Mouse (Mus musculus) intestine, embryonic 14.5 days (tissue): ENCODE measurements at regions not wholly inside any gene's neighbourhood (a gene's known extent, or its start where the extent isn't known, plus 50 kb on each side); places are given as distances from the start of the nearest gene placed in this dataset.
"Not testable (repeated sequence)": the region's sequence is repeated elsewhere in the genome, so short reads cannot be mapped to it uniquely, and the experiment has no call there.

Experiments
- ATAC-seq: fragments of 200-750 bp; cut with Nextera tagmentation; replicated peaks from 2 replicates; pipeline ENCODE4 v1.8.0; 2017; ENCODE audit warnings: low read depth, moderate number of reproducible peaks, moderate TSS enrichment, moderate library complexity; ENCODE audit not compliant: low FRiP score, low TSS enrichment
- DNase-seq: peaks from one replicate; pipeline ENCODE4 v3.0.0-alpha.2; 2018; ENCODE audit warnings: low spot score
- H3K27ac ChIP-seq: fragments of 300-500 bp; sonication (generic); 2 replicates; pipeline ENCODE4 v1.5.1; 2014; ENCODE audit warnings: low read depth, mild to moderate bottlenecking, control low read depth
- H3K27me3 ChIP-seq: fragments of 300-500 bp; sonication (generic); replicated peaks from 2 replicates; pipeline ENCODE4 v1.6.1; 2014; ENCODE audit warnings: low read length, control low read depth; ENCODE audit not compliant: control insufficient read depth, insufficient read depth
- H3K36me3 ChIP-seq: fragments of 300-500 bp; sonication (generic); 2 replicates; pipeline ENCODE4 v1.6.1; 2014; ENCODE audit warnings: low read length, control low read depth; ENCODE audit not compliant: control insufficient read depth, insufficient read depth
- H3K4me1 ChIP-seq: fragments of 300-500 bp; sonication (generic); replicated peaks from 2 replicates; pipeline ENCODE4 v1.6.1; 2014; ENCODE audit warnings: low read length, control low read depth, mixed read lengths; ENCODE audit not compliant: control insufficient read depth, insufficient read depth
- H3K4me2 ChIP-seq: fragments of 300-500 bp; sonication (generic); 2 replicates; pipeline ENCODE4 v1.6.1; 2014; ENCODE audit warnings: low read length
- H3K4me3 ChIP-seq: fragments of 300-500 bp; sonication (generic); 2 replicates; pipeline ENCODE4 v1.5.1; 2014; ENCODE audit warnings: low read depth, low read length, control low read depth, mixed read lengths
- H3K9ac ChIP-seq: fragments of 300-500 bp; sonication (generic); 2 replicates; pipeline ENCODE4 v1.6.1; 2014; ENCODE audit warnings: mild to moderate bottlenecking, low read length
- H3K9me3 ChIP-seq: fragments of 300-500 bp; sonication (generic); 2 replicates; pipeline ENCODE4 v1.6.1; 2016; ENCODE audit warnings: low read length, control low read depth; ENCODE audit not compliant: control insufficient read depth
- WGBS: fragments of 180-500 bp; shearing (Covaris S2); extraction: QIAGEN DNeasy Blood & Tissue Kit; methylation state at CpG from one replicate; pipeline ENCODE4 v1.1.7; 2014; 5-methylcytosine and 5-hydroxymethylcytosine counted together

- 96% methylated on average over 3 of the region's 3 CpGs for WGBS
- not testable (repeated sequence) for H3K4me3 ChIP-seq, H3K4me1 ChIP-seq, DNase-seq, H3K27me3 ChIP-seq, H3K4me2 ChIP-seq, H3K36me3 ChIP-seq, ATAC-seq, H3K9me3 ChIP-seq, H3K9ac ChIP-seq, H3K27ac ChIP-seq
Measured at GRCm38 (mm10) chr17:60838794-60839193, 1825.6 kb upstream of the Nudt12 start.

- 84% methylated on average over 3 of the region's 3 CpGs for WGBS
- Histone ChIP-seq H3K4me1 (no peaks in the 10 kb centered on the region), H3K36me3 (no peaks in the 10 kb centered on the region), H3K9me3 (no peaks in the 10 kb centered on the region), H3K27ac (no peak overlapping the region), H3K27me3 (no peaks in the 10 kb centered on the region), H3K4me2 (no peak overlapping the region), H3K4me3 (no peak overlapping the region), H3K9ac (no peak overlapping the region)
- ATAC-seq (no peak), DNase-seq (no peak)
Measured at GRCm38 (mm10) chr17:60832531-60832930, 1819.4 kb upstream of the Nudt12 start.

DNA sequence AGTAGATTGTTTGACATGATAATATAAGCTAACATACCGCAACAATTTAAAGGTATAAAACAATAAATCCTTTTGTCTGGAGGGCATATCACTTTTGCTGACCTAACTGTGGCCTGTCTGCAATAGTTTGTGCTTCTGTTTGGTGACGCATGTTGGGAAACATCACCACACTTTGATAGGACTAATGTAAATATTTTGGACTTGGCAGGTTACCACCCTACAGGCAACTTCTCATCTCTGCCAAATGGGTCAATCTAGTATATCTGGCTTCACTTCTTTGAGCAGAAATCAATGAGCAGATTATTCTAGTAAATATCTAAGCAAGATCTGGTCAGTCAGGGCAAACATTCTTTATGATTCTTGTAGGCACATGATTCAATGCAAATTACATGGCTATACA, 1817.3 kb upstream of the Nudt12 start:
- H3K9ac ChIP-seq = no peak overlapping the region
- no peak for ATAC-seq

DNA sequence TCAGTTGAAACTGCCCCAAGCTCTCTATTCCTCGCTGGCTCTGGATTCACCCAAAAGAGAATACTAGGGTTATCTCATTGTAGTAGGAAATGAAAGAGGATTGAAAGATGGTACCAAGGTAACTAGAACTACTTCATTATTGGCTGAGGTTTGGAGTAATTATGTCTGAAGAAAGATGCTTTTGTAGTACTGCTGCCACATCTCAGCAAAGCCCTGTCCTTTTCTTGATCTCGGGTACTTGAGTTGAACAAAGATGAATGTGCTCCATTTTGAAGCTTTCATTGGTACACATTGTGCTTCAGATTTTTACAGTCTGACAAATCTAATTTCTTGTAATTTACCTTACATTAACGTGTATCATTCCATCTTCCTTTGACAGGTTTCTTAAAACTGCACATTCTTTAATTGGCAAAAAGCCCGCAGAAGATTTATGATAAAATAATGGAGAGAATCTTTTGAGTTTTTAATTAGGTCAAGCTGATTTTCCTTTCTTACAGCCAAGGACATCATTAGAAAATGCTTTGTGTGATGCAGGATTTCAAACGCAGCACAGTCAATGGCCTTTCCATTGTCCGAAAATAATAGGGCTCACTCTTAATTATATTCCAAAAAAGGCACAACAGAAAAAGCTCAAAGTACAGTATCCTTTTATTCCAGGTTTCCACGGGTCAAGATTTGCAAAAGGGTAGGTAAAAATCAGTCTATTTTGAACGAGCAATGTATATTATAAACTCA, 1791.7 kb upstream of the Nudt12 start:
- Histone ChIP-seq H3K27ac (no peak overlapping the region), H3K27me3 (no peaks in the 10 kb centered on the region), H3K4me1 (no peaks in the 10 kb centered on the region), H3K36me3 (no peaks in the 10 kb centered on the region), H3K9ac (no peak overlapping the region), H3K4me2 (no peak overlapping the region), H3K4me3 (no peak overlapping the region), H3K9me3 (no peaks in the 10 kb centered on the region)
- WGBS = 75% methylated on average over 8 of the region's 8 CpGs
- ATAC-seq (no peak), DNase-seq (no peak)

More for the DNA sequence above, 1817.3 kb upstream of the Nudt12 start:
- no peak overlapping the region for H3K27ac ChIP-seq
- WGBS = 48% methylated on average over 2 of the region's 2 CpGs
- no peak for DNase-seq
- no peaks in the 10 kb centered on the region for H3K36me3 ChIP-seq
- H3K4me3 ChIP-seq = no peak overlapping the region
- no peaks in the 10 kb centered on the region for H3K4me1 ChIP-seq
- H3K27me3 ChIP-seq = no peaks in the 10 kb centered on the region
- H3K4me2 ChIP-seq = no peak overlapping the region
- H3K9me3 ChIP-seq = no peaks in the 10 kb centered on the region

GRCm38 (mm10) chr17:60762270-60762669, 1749.1 kb upstream of the Nudt12 start:
- 82% methylated on average over 2 of the region's 2 CpGs for whole genome bisulfite sequencing
- Histone ChIP-seq H3K27ac (no peak overlapping the region), H3K4me3 (no peak overlapping the region), H3K27me3 (no peaks in the 10 kb centered on the region), H3K9ac (no peak overlapping the region), H3K9me3 (no peaks in the 10 kb centered on the region), H3K36me3 (no peaks in the 10 kb centered on the region), H3K4me1 (no peaks in the 10 kb centered on the region), H3K4me2 (no peak overlapping the region)
- DNase-seq (no peak), ATAC-seq (no peak)

GRCm38 (mm10) chr17:60761100-60761499, 1747.9 kb upstream of the Nudt12 start:
- Histone ChIP-seq H3K4me3 (no peak overlapping the region), H3K4me2 (no peak overlapping the region), H3K4me1 (no peaks in the 10 kb centered on the region), H3K9ac (no peak overlapping the region), H3K9me3 (no peaks in the 10 kb centered on the region), H3K27me3 (no peaks in the 10 kb centered on the region), H3K36me3 (no peaks in the 10 kb centered on the region), H3K27ac (no peak overlapping the region)
- no peak for DNase-seq
- no peak for ATAC-seq

DNA sequence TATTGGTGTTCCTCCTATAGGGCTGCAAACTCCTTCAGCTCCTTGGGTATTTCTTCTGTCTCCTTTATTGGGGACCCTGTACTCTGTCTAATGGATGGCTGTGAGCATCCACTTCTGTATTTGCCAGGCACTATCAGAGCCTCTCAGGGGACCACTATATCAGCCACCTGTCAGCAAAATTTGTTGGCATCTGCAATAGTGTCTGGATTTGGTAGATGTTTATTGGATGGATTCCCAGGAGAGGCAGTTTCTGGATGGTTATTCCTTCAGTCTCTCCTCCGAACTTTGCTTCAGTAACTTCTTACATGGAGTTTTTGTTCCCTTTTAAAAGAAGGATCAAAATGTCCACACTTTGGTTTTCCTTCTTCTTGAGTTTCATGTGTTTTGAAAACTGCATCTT, 1729.7 kb upstream of the Nudt12 start:
- WGBS = 79% methylated on average over 1 of the region's 1 CpGs
- Histone ChIP-seq H3K9me3 (no peaks in the 10 kb centered on the region), H3K27ac (no peak overlapping the region), H3K9ac (no peak overlapping the region), H3K4me1 (no peaks in the 10 kb centered on the region), H3K36me3 (no peaks in the 10 kb centered on the region), H3K4me2 (no peak overlapping the region), H3K27me3 (no peaks in the 10 kb centered on the region), H3K4me3 (no peak overlapping the region)
- ATAC-seq = no peak
- no peak for DNase-seq

GRCm38 (mm10) chr17:60738211-60738610, 1725.0 kb upstream of the Nudt12 start:
- 58% methylated on average over 1 of the region's 1 CpGs for WGBS

DNA sequence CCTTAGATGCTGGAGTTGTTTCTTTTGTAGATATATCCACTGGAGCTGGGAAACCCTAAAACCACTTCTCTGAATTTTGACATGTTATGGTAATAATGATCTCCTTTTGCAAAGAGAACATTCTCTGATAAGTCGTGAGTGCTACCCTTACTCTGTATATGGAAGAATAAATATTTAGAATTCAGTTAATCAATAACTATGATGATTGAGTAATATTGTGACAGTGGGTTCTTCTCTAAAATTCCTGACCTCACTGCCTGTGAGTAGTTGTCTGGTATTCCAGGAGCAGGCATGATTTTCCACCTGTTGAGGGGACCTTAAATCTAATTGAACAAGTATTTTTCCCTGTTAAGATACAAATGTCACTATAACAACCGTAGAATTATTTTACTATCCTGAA, 1707.0 kb upstream of the Nudt12 start:
- H3K9ac ChIP-seq = no peak overlapping the region
- no peaks in the 10 kb centered on the region for H3K36me3 ChIP-seq
- ATAC-seq = no peak
- no peak for DNase-seq
- no peaks in the 10 kb centered on the region for H3K27me3 ChIP-seq
- H3K27ac ChIP-seq = no peak overlapping the region
- 51% methylated on average over 2 of the region's 2 CpGs for WGBS
- no peak overlapping the region for H3K4me2 ChIP-seq
- no peak overlapping the region for H3K4me3 ChIP-seq
- H3K9me3 ChIP-seq = no peaks in the 10 kb centered on the region
- no peaks in the 10 kb centered on the region for H3K4me1 ChIP-seq

More at GRCm38 (mm10) chr17:60738211-60738610, 1725.0 kb upstream of the Nudt12 start:
- ATAC-seq (no peak), DNase-seq (no peak)
- H3K9me3 ChIP-seq = no peaks in the 10 kb centered on the region
- no peaks in the 10 kb centered on the region for H3K27me3 ChIP-seq
- H3K4me2 ChIP-seq = no peak overlapping the region
- no peak overlapping the region for H3K27ac ChIP-seq
- H3K9ac ChIP-seq = no peak overlapping the region
- no peaks in the 10 kb centered on the region for H3K4me1 ChIP-seq
- no peaks in the 10 kb centered on the region for H3K36me3 ChIP-seq
- no peak overlapping the region for H3K4me3 ChIP-seq
